Mouse (Mus musculus): ENCODE results near the gene Cyp27b1.
"Not testable (repeated sequence)": the region's sequence is repeated elsewhere in the genome, so short reads cannot be mapped to it uniquely, and the experiment has no call there.

- TF ChIP-seq POLR2A (IDR thresholded peaks at IDR 0.05; ENCODE audit: control insufficient read depth, low read depth, low read length); CTCF (IDR thresholded peaks at IDR 0.05; ENCODE audit: control insufficient read depth, insufficient read depth, insufficient replicate concordance, low read depth, low read length): not testable (repeated sequence)
Measured at GRCm38 (mm10) chr10:127062101-127062500, 14.1 kb downstream of the Cyp27b1 start.
